Mouse (Mus musculus) right cerebral cortex, adult 18-20 months (tissue): ENCODE results near the gene Relch.
"Not testable (repeated sequence)": the region's sequence is repeated elsewhere in the genome, so short reads cannot be mapped to it uniquely, and the experiment has no call there.

ENCODE experiments used
- DNase-seq: peaks from one replicate; pipeline ENCODE4 v3.0.0; 2022; ENCODE audit warnings: mixed read lengths

Relch gene

DNA sequence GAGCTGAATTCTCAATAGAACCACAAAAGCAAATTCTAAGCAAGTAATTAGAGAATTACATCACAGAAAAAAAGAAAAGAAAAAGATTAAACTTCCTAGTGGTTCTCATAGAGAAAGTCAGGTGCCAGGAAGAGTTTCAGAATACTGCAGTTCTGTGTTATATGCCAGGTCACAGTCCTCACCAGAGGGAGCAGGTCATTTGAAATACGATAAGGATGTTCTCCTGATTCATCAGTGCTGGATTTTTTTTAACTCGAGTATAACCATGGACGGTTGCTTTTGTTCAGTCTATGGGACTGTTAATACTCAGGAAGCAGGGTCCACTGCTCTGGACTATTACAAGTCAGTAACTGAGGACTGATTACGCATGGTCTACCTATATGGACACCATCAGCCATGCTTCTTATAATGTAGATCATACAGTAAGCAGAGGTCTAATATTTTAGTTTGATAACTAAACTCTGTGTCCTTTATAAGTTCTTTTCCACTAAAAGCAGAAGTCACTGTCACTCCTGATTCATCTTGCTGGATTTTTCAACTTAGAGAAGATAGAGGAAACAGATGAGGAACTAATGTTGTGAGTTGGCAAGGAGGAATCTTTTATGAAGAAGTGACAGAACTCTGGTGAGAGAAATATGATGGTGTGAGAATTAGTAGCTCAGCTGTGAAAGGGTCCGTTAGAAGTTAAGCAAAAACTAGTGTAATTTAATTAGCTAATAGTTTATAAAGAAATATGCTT, 83.4 kb downstream of the Relch start:
- no peak for DNase-seq

DNA sequence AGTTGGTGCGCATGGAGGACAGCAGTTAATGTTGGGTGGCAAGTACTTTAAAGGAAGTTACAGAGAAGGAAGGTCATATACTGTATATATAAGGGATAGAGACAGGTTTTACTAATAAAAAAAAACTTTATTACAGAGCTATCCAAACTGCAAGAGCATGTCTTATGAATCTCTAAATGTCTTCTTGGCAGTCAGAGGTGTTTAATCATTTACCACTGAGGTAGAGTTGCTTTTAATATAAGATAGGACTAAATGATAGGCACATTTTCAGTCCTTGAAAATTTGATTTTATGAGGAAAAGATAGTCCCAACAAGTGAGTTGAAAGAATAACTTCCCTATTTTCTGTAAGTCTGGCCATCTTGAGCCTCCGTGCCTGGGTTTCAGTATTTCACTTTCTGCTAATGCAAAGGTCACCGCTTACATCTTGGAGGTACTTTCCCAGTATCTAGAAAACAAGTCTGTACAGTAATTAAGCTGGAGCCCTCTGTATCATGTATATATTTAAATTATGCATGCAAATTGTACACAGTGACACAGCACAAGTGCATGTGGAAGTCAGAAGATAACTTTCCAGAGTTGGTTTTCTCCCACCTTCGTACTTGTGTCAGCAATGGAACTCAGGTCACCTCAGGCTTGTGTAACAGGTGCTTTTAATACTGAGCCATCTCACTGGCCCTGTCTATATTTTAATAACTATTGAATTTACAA, 84.6 kb downstream of the Relch start:
- DNase-seq: no peak

DNA sequence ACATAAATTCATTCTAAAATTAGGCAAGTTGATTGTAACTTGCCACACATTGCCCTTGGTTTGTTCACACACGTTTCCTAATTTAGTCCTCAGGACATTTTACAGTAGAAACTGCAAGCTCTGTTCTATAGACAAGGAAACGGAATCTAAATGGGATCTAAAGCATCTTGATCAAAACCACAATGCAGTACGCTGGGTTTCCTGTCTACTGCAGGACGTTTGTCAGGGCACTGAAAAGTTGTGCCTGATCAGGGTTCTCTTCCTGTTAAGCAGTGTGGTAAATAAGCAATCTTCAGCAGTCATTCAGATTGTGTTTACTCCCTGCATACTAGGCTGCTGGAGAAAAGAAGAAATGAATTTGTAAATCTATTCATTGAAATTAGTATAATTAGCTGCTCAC, 88.5 kb downstream of the Relch start:
- DNase-seq: no peak

DNA sequence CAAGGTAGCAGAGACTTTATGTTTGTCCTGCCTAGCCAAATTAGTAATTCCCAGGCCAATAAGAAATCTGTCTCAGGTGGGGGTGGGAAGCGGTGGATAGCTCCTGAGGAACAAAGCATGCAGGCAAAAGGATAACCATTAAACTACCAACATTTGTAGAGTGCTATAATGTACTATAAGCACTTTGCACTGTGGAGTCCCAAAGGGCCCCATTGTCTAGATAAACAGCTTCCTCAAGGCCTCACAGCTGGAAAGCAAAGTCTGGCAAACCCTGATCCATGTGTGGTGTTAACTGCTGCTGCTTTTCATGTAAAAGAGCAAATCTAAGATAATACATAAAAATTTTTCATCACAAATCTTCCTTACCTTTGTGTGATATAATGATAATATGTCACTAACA, 89.3 kb downstream of the Relch start:
- DNase-seq: no peak

DNA sequence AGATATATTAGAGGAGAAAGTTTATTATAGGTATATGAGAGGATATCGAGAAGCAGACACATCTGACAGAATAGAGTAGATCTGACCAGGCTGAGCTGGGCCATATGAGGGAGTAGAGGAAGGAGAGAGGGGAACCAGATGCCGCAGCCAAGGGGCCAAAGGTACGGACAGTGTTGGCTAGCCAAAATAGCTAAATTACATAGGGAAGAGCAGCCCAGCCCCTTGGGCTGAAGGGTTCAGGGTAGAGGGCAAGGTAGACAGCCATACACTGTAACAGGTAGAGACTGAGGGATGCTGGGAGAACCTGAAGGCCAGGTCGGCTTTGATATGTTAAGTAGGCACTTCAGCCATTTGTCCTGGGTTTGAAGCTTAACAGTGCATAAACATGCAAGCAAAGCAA, 95.1 kb downstream of the Relch start:
- no peak for DNase-seq

DNA sequence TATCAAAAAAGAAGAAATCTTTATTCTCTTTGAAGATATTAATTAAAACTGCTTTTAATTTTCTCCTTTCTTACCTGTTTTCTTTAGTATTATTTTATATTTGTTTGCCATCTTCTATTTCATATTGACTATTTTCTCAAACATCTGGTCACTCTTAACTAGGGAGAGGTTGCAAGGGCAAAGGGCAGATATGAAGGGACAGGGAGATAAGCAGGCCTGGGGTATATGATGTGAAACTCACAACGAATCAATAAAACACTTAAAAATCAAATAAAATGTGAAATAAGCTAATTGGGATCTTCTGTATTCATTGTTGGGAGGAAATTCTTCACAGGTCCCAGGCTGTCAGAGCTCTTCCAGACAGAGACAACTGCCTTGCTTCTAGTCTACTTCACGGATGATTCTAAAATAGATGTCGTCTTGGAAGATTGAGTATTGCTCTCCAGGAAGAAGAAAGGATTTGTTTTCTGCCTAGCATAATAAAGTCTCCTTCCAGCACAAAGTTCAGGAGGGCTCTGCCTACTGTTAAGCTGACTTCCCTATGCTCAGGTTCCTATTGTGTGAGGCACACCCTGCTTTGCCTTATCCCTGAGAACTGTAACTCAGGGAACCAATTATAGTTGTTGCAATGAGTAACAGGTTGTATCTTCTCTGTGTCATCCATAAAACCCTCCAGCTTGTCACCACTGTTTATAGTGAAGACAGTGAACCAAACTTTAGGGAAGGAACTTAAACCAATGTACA, 95.9 kb downstream of the Relch start:
- no peak for DNase-seq

DNA sequence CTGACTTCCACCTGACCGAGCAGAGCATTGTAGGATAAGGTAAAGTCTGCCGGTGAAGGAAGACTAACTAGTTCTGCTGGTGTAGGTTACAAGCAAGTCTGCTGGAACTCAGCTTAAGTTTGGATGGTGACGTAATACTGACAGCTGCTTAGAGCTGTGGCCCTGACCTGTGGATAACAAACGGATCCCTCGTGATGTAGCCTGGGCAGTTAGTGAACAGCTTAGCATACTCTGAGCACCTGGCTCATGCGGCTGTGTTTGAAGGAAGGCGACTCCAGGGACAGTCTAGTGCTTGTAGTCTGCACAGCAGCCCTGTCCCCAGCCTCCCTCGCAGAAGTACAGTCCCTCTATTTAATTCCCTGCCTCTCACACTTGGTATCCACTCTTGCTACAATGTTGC, 101.9 kb downstream of the Relch start:
- no peak for DNase-seq

DNA sequence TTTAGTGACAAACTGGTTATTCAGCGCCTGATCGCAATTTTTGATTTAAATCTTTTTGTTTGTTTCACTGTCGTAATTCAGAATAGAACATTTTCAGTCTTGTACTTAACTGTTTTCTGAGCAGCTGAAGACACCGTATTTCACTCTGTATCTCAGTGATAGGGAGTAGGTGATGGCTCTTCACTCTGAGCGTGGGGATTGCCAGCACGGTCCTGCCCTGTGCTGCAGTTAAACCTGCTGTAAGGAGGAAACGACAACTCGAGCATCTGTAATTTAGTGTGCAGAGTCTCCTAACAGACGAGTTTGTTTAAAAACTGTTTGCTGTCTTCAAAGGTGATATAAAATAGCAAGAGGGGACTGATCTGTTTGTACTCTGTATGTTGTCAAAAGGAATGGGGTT, 102.4 kb downstream of the Relch start:
- DNase-seq: not testable (repeated sequence)

DNA sequence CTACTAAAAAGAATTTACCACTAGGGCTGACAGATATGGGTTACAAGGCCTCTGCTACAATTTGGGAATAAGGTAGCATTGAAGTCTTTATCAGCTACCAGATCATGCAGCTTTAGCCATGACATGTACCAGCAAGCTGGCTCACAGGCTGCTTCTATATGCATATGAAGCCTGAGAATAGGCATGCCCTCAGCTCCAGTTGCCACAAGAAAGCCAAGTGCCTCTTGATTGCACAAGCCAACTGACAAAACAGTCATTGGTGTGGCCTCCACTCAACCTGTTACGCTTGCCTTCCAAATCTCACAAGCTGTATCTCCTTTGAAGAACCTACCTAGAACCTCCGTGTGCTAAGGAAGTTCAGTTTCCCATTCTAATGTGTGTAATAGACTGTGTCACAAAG, 104.7 kb downstream of the Relch start:
- DNase-seq: no peak

DNA sequence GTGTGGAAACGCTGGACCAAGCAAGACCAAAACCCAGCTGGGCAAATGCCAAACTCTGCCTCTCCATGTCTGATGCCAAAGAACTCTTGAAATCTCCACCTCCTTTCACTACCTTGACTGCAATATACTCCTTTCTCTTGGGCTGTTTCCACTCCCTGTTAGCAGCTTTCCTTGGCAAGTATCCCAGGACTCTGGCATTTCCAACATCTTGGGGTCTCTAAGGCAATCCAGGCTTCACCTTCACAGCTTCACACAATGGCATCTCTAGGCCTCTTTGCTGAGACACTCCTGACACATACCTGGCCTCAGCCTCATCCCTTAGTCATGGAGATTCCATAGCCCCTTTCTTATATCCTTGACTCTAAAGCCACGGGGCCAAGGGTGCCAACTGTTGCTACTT, 107.0 kb downstream of the Relch start:
- DNase-seq: no peak

DNA sequence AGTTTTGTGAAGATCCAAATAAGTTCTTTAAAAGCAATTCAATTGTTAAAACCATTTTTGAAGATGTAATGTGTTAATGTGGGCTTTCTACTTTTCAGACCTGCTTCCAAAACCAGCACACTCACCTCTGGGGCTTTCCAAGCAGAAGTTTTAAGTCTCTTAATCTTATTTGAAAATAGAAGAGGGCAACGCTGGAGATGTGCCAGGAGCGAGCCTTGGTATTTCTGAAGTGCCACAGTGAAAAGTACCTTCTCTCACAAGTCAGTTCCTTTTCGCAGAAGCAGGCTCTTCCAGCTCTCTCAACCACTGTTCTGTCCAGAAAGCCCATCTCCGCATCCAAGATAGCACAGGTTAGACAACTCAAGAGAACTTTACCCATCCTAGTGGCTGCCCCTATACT, 112.8 kb downstream of the Relch start:
- no peak for DNase-seq

DNA sequence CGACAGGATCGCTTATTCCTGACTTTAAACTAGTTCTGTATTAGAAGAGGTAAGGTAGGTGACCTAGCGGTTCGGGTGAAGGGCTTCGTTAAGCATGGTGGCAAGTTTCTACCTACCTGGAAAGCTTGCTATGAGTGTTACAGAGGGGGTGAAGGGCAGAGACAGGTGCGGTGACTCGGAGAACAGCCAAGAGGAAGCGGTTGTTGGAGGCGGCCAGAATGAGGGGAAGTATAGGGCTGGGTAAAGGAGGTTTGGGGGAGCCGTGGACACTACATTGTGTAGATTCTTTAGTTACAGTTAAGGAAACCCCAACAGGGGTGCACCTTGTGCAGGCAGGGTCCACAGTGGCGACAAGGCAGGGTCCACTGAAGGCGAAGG, 116.4 kb downstream of the Relch start:
- DNase-seq: no peak

DNA sequence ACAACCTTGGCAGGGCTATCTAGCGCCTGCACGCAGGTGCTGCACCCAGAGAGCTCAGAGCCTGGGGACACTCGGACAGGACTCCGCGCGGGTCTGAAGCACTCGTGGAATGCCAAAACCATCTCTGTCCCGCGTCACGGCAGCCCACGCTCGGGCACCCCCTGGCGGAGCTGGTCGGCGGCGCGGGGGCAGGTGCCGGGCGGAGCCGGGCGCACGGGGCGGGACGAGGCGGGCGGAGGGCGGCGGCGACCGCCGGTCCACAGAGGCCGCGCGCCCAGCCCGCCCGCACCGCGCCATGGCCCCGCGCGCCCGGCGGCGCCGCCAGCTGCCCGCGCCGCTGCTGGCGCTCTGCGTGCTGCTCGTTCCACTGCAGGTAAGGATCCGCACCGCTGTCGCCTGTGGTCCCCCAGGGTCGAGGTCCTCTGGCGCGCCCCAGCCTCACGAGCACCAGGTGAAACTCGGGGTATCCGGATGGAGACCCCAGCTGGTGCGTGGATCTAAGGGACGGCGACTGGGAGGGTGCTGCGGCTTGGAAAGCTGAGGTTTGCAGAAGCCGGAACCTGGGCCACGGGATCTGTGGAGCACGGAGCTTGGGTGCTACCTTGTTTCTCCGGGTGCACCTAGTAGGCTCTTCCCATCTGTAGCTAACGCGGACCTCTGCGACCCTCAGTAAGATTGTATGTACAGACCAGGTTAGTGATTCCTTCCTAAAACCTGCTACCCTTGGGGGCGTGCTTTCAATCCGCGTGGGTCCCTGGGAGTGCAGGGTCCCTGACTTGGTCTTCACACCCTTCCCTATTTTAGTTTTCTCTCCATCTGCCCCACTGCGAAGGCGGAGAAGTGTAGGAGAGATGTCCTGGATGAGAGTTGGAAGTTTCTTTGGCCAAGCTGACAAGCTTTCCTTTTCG, 117.0 kb downstream of the Relch start, which contains the start of gene Tnfrsf11a:
Gene Tnfrsf11a (plus strand): TSS at position 262 of the 908 bp plus-strand sequence.
- DNase-seq: peak; percentile 62

DNA sequence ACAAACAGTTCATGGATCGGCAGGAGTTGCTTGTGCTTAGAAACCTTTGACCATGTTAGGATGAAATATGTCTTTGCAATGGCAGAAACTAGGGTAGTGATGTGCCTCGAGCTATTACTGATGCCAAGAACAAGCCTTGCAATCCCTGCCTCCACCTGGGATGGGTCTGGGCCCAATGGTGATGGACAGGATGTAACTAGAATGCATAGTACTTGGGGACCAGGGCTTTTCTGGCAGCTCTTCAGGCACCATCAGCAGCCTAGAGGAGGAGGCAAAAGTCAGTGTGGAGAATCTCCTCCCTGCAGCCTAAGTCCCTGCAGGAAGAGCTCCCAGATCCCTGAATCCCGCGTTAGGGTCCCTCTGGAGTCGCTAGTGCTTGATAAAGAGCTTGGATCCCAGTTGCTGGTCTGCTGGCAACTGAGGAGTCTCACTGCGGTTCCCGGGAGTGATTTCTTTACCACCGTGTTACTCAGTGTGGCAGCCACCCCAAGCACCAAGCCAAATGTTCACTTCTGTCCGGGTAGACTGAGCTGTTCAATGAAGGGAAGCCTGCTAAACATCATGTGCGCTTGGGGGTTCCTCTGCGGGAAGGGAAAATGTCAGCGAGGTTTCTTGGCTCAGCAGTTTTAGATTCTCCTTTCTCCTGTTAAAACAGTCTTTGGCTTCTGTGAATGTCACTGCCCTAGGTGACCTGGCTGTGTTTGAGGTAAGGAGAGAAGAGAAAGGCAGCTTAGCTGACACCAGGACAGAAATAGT, 117.9 kb downstream of the Relch start:
- no peak for DNase-seq

DNA sequence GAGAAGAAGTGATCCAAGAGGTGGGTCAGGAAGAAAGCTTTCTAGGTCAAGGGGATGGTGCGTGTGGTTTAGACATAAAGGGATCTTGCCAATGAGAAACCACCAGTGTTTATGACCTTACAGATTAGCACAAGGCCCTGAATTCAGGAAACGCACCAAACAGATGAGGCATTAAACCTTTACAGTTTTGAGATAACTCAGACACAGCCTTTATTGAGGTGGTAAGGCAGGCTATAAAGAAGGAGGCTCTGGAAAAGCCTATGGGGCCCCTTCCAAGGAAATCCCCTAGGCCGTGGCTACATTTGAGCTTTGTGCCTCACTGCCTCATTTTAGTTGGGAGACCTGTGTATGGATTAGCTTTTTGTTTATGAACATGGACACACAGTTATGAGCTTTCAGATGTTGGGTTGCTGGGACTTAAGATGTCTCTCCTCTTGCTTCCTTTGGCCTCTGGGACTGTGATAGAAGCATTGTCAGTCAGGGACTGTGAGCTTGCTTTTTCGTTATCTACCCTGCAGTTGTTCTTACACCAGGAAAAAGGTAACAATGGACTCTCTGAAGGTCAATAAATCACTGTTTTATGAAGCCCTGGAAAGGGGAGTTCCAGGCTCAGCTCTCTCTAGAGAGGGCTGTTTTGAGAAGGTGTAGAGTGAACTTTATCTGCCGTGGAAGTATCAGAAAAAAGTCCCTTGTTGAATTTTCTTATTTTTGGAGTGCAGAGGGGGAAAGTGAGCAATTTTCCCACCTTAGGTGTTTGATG, 120.8 kb downstream of the Relch start:
- no peak for DNase-seq

DNA sequence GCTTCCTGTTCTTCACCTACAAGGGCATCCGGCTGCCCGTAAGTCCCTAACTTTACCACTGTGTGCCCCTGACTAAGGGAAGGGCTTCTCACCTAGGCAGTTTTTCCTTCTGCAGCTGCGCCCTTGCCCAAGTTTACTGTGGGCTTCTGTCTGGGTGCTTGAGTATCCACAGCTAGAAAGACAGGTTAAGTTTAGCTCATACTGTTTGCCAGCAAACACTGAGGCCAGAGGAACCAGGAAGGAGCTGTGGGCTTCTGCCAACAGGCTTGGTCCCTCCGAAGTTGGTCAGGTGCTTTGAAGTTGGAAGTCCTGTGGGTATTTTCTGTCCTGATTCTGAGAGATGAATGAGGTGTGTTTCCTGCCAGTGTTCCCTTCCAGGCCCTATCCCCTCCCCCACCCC, 121.5 kb downstream of the Relch start:
- no peak for DNase-seq

DNA sequence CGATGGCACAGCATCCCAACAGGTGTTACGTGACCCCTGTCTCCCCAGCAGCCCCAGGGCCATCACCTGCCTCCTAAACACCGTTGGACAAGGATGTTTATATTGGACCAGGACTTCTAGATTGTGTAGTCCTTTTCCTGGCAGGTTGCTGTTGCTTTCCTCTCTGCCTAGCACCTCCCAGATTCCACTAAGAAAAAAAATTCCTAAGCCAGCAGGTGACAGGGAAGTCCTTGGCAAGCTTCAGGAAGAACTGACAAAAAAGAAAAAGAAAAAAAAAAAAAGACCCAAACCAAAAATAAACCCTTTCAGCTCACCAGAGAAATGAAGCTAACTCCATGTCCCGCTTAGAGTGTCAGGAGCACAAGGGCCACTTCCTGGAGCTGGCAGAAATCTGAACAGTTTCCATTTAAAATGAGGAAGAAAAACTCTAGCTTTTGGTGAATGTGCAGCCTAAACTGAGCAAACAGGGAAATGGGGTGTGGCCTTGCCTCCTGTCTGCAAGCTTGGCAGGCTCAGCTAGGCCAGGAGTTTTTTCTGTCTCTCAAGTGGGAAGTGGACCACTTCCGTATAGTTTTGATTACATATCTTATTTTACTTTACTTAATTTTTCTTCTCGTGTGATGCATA, 123.2 kb downstream of the Relch start:
- DNase-seq: peak; percentile 15

DNA sequence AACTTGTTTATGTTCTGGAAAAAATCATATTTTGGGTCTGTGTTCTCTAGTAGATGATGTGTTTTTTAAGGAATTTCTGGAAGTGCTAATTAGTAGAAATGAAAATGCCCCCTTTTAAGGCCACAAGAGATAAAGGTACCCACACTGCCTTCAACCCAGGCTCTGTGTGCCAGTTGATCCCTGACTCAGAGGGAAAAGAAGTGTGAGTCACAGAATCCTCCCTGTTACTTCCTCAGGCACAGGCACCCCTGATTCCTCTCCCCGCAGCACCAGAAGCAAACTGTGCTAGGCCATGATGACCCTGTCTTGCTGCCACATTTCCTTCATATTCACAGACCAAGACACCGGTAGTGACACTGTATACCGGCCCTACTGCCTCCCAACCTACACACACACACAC, 126.4 kb downstream of the Relch start:
- DNase-seq: no peak

DNA sequence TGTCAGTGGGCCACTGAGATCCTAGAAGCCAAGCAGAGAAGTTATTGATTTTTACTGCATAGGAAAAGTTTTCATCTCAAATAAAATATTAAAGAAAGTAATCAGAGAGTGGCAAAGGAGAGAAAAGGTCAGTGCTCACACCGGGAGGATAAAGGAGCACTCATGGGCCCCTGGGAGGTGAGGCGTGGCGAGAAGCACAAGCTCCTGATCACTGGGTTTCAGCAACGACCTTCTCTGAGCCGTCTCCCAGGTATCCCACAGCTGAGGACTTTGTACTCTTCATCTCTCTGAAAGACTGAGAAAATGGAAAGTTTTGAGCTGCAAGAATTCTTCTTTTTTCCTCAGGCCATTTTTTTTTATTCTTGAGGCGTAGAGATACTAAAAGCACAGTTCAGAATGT, 131.0 kb downstream of the Relch start:
- no peak for DNase-seq

DNA sequence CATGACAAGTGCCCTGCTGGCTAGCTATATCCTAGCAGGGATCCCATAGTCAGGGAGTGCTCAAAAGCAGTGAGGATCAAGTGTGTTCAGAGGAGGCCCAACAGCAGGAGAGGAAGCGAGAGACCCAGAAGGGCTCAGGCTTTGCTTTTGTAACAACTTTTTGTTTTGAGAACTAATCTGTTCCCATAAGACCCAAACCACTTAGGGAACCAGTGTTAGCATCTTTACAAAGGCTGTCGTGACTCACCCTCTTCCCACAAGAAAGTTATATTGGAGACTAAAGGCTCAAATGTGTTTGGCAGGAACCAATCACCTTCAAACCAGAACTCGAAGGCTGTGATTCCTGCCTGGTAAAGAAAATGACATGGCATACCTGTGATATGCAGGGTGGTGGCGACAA, 132.0 kb downstream of the Relch start:
- no peak for DNase-seq

DNA sequence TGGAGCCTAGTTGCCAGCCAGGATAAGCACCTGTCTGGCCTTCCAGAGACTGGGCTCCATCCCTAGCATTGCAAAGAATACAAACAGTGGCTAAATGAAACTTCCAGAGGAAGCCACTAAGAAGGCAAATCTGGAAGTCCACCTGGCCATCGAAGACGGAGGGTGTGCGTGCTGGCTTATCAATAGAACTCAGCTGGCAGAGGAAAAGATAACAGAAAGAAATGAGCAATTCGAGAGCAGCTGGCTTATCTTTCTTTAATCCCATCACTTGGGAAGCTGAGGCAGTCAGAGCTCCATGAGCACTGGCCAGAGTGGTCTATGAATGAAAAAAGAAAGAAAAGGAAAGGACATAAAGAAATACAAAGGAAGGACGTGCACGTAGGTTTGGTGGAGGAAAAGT, 136.9 kb downstream of the Relch start:
- DNase-seq: no peak
